Mouse (Mus musculus): ENCODE measurements at regions not wholly inside any gene's neighbourhood (a gene's known extent, or its start where the extent isn't known, plus 50 kb on each side); places are given as distances from the start of the nearest gene placed in this dataset.
A peak's percentile ranks its signal among the peaks of the same experiment; 100 is the strongest.

DNA sequence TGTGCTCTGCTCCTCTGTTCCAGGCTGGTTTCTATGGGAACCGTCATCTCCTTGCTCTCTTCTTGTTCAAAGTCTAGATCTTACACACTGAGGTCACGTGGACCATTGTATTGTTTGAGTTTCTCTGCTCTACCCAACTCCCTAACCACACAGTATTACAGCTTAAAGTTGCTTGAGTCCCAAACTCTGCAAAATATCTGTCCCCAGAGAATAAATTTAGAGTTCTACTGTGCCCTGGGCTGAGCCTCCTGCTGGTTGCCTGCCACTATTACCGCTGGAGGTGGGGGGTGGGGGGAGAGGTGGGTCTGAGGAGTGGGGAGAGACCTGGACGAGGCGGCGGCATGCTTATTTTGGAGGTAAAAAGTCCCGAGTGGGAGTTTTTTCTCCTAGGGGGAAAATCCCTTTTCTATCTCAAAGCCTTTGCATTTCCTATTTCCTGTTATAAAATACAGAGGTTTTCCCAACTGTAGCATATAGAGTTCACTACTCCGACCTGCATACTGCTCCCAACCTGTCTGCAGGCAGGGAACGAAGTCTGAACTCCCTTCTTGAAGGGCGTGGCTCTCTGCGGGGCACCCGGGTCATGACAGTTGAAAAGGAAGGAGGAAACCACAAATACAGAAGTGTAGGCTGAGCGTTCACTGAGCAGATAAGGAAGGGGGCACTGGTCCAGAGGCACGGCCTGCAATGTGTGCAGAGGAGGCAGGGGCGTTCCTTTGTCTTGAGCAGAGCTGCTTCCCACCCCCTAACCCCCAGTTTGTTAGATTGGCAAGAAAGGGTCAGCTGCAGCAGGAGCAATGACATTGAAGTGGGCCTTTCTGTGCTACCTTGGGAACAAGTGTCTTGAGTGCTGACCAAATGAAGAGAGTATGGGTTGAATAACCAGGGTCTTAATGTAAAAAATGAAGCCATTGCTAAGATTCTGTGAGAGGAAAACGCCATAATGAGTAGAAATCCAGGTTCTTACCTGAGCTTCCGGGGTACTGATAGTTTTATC lies 188.7 kb downstream of the Akap7 start:
- DNase-seq = peak; percentile 11 to 14
- intact Hi-C loops (cut with DNase I) = no loop called here

DNA sequence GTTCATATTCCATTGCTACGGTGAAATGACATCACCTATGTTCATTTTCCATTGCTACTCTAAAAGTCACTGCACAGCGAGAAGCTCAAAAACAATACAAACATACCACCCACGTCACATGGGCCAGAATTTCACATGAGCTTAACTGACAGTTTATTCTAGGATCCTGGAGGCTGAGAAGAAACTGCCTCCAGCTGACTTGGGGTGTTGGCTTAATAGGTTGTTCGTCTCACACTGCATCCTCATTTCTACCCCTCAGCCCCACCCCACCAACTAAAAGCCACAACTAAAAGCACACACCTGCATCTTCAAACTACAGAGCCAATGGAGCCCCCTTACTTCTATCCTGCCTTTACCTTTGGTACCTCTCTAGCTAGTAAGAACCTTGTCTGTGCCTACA lies 187.0 kb upstream of the Arg1 start:
- intact Hi-C loops (cut with DNase I) = no loop called here
- no peak for DNase-seq

DNA sequence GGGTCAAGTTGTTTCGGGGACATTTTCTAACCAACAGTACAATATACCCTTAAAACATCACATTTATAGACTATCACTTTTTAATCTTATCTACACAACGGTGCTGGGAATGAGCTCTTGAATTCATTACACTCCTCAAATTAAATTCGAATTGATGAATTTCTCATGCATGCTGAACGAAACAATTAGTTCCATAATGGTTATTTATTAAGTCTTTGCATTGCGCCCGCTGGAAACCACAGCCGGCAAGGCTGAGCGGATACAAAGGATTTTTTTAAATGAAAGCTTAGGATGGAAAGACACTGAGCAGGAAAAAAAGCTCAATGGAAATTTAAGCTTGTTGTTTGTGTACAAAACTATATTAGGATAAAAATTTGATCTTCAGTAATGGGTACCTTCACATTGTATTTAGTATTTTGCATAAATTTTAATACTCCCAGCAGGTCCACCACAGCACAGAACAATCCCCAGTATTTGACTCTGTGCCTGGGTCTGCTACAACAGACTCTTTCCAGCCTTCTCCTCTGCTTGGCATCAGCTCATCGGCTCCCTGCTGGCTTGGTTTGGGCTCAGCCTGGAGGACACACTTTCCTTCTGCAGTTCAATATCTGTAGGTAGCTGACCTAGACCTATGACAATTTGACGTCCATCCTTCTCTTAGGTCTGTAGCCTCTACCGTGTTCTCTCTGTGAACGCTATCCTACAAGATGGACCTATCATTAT lies 185.3 kb upstream of the Arg1 start:
- intact Hi-C loops (cut with DNase I) = no loop called here
- no peak for DNase-seq

DNA sequence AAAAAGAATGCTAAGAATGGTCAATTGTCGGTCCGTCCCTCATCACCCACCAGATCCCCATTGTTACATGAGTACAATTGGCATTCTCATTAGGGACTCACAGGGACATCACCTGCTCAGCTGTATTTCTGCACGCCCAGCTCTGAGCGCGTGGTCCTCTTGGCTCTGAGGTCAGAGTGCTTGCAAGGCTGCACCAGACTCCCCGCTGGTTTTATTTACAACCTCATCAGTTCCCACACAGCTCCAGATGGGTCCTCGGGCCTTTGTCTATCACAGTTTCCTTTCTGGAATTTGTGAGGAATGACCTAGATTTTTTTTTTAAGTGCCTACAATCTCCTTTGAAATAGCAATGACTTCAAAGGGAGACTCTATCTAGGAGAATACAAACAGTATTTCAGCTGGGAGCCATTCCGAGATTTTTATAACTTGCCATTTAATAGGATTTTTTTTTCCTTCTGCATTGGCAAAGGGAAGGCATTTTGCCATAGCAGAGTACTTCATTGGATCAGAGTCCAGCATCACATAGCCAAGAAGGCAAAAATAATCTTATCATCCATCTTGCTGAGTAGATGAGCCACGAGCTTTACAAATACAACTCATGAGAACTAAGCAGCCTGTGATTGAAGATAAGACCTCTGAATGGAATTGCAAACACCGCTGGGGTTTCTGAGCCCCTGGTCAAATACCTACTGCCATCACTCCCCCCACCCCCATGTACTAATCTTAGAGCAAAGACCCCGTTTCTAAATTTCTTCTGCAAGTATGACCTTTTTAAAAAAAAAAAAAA lies 184.5 kb upstream of the Arg1 start:
- intact Hi-C loops (cut with DNase I) = no loop called here

DNA sequence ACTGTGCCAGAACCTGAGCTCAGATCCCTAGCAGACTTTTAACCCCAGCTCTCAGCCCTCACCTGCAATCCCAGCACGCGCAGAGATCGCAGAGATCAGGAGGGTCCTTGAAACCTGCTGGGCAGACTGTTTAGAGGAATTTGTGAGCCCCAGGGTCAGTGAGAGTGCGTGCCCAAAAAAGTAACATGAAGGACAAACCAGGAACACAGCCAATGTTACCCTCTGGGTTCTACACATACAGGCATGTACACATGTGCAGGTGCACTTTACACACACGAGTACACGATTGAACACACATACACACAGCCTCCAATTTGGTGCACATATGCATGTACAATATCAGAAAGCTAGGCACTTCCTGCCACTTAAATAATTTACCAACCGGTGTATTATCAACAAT lies 183.9 kb upstream of the Arg1 start:
- intact Hi-C loops (cut with DNase I) = no loop called here
- no peak for DNase-seq

More for the DNA sequence above, 184.5 kb upstream of the Arg1 start:
- DNase-seq = no peak

DNA sequence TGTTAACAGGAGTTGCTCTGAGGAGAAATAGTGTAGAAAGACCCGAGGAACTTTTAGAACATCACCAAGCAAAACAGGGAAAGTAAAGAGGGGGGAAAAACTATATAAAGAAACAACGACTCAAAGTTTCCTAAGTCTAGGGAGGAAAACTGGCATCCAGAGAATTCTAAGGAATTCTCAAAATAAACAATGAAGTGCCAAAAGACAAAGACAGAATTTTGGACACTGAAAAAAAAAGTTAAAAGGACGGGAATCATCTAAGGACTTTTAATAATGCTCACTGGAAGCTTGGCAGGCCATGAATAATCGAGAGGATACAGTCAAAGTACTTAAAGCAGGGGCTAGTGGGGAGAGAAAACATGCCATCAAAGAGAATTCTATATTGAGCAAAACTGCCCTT lies 170.8 kb upstream of the Arg1 start:
- no peak for DNase-seq
- intact Hi-C loops (cut with DNase I) = no loop called here

DNA sequence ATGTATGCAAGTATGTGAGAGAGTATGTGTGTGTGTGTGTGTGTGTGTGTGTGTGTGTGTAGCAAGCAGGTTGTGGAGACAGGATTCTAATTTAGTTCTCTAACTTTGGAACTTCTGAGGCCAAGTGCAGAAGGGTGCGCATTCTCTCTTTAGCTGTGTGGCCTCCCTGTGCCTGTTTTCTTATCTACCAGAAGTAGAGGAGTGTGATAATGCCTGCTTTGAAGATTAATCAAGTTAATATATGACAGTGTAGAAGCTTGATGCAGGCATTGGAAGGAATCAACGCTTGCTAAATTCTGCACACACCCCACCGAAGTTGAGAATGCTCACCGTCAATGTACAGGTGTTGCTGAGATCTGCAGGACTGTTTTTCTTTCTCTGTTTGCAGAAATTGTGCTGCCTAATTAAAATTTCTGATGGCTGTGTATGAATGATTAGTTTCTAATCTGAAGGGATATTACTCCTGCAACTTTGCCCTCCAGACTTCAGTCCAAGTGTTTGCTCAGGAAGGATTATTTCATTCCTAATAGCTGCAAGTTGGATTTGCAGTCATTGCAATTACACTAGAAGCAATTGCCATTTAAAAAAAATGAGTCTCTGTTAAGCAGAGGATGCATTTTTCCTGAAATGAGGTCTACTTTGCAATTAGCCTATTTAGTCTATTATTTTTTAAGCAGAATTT lies 162.6 kb upstream of the Arg1 start:
- no peak for DNase-seq
- intact Hi-C loops (cut with DNase I) = no loop called here

DNA sequence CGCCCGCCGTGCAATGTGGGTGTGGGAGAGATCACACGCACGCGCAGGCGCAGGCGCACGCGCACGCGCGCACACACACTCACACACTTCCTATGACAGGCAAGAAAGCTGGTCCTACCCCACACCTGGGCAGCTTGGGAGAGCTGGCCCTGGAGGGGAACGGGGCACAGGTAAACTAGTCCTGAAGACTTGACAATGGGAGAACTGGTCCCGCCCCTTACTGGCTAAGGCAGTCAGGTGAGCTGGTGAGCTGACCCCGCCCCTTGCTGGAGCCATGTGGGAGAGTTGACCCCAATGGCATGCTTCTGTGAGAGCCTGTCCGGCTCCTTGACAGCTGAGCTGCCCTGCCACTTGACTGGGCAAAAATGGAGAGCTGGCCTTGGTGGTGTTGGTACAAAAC lies 159.5 kb upstream of the Arg1 start:
- intact Hi-C loops (cut with DNase I) = no loop called here
- no peak for DNase-seq

DNA sequence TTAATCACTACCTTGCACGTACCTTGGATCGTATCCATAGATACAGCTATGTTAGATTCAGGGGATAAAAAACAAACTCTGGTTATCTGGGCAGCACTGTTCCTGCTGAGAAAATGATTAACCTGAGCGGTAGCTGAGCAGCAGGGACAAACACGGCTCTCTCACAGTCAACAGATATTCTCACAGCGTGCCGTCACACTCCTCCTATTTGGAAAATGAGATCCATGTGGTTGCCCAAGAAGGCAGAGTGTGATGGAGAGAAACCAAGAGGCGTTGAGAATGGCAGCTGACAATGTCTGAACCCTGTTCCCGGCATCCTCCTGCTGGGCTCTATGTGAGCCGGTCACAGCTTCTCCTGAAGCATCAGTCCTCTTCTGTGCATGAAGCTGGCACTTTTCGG lies 155.6 kb upstream of the Arg1 start:
- intact Hi-C loops (cut with DNase I) = no loop called here
- DNase-seq = no peak

DNA sequence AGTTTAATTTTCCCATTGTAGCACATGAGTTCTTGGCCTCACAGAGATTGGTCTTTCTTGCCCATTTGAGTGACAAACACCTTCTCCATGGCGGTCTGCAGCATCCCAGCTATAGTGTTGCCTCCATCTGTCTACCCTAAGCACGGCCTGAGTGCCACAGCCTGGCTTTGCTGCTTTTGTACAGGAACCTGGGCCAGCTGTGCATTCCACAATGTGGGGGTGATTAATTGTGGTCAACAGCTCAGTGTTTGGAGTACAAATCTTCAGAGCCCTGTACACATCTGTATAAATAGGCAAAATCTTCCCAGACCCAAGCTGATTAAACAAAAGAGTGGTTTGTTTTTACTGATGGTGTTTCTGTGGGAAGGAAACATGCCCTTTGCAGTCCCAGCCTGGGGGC lies 145.3 kb upstream of the Arg1 start:
- intact Hi-C loops (cut with DNase I) = no loop called here
- DNase-seq = no peak

DNA sequence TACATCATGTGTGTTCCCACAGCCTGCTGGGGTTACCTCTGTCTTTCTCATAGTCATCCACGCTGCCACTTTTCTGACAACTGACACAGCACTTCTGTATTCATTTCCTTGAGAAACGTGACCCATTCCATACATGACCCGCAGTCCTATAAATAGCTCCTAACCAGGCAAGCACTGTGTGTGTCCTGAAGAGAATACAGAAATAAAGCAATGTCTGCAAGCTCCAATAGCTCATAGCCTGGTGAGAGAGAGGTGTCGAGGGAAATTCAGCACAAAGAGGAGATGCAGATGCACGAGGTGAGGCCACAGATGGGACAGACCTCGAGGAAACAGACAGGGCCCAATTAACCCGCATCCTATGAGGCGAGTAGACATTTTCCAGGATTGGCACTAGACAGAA lies 141.0 kb upstream of the Arg1 start:
- intact Hi-C loops (cut with DNase I) = no loop called here
- no peak for DNase-seq

DNA sequence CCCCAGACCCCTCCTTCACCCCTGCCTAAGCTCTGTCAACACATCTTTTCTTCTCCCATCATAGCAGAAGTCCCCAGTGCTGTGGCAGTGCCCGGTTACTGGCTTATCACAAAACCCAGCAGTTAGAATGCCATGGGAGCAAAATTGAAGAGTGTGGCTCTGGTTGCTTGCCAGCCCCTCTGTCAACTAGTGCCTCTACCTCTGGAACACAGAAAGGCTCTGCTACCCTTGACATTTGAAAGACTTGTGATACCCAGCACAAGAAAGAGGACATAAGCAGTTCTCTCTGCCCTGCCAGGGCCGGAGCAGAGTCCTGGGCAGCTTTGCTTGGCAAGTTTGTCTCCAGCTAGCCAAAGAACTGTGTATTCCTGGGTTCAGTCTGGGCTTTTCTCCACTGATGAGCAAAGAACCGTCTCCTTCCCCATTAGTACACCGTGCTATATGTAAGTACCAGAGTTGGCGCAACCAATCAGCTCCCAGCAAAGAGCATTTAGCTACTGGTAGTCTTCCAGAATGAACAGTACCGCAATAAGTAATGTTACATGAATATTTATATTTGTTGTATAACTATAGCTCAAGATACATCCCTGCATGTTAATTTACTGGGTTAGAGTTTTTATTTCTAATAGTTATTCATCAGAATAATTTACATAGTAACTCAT lies 137.5 kb upstream of the Arg1 start:
- DNase-seq = peak in 1 of 2 experiments; percentile 45
- intact Hi-C loops (cut with DNase I) = no loop called here

DNA sequence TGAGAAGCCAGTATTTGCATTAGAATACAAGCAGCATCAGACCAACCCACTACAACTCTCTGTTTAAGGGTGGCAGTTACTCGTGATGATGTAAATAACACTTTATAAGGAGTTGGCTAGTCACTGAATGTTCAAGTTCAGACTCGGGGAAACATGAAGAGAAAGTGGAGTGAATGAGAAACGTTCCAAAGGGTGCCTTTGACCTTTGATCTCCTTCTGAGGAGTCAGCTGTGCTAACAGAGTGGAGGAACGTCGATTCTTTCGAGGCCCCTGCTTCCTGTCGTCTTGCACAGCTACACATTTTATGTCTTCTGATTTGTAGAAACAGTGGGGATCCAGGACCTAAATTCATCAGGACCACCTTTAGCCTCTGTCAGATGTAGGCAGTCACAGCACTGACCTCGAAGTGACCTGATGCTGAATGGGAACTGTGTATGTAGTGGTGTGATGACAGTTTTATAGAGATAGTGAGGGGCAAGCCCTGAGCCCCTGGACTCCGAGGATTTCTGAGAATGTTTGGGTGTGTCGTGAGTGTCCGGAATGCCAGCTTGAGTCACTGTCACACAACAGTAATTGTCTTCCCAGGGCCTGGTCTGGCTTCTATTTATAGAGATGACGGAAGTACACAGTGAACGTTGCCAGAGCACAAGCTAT lies 134.2 kb upstream of the Arg1 start:
- intact Hi-C loops (cut with DNase I) = no loop called here
- peak; percentile 16 to 20 for DNase-seq

DNA sequence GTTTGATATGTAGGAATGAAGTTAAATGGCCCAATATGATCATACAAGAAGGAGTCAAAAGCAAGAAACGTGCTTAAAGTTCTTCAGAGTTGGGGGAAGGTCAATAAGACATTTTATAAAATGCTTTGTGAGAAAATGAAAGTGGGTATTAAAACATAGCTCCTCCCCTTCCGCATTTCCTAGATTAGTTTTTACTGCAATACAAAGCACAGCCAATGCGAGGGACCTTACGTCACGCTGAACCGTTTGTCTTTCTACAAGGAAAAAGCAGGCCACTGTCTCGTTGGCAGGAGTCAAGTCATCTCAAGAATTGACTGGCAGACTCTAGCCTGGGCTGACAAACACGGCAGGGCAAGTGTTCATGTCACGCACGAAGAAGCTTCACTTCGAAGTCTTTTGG lies 131.4 kb upstream of the Arg1 start:
- no peak for DNase-seq
- intact Hi-C loops (cut with DNase I) = no loop called here

DNA sequence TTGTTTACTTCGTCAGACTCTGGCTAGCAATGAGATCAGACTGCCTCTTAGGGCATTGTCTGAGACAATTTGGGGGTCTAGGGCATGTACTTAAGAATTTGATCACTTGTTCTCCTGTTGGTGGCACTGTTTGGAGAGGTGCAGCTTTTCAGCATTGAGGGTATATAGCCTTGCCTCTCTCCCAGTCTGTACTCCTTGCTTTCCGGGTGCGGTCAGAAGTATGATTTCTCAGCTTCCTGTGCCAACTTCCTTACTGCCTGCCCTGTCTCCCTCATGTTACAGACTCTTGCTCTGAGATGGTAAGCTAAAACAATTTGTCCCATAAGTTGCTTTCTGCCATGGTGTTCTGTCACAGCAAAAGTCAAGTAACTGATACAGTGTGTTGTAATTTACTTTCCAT lies 124.7 kb upstream of the Arg1 start:
- intact Hi-C loops (cut with DNase I) = no loop called here
- DNase-seq = no peak

DNA sequence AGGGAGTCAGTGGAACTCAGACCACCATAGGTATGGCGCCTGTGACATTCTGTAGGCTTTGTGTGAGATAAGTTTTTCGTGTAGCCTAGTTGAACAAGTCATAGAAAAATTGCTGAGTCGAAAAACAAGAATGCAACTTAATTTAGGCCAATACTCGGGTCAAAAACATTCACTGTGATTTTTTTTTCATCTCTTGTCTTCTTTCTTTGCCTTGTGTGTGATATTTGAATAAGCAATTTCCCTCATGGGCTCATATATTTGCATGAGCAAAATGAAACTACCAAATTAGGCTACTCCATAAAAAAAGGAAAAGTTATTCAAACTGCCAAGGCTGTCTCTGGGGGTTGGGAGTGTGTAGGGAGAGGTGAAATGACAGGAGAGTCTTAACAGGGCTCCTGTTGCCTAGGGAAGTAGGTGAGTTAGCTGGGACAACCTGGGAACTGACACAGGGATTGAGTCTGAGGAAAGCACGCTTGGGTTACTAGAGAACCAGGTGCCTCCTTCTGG lies 124.1 kb upstream of the Arg1 start:
- intact Hi-C loops (cut with DNase I) = no loop called here

DNA sequence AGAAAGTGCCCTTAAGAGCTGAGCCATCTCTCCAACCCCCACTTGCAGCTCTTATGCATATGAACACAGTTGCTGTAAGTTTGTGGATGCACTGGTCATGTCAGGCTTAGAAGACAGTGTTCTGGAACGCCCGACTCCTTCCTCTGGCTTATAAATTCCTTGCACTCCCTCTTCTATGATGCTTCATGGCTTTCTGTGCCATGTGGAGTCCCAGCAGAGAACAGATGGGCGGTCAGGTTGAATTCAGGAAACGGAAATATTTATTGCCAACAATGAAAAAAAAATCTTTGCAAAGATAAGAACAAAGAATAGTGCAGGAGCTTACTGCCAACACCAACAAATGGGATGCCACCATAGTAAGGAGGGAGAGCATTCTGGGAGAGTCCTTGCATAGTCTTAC lies 113.9 kb upstream of the Arg1 start:
- no peak for DNase-seq
- intact Hi-C loops (cut with DNase I) = no loop called here

More for the DNA sequence above, 124.1 kb upstream of the Arg1 start:
- DNase-seq = no peak

DNA sequence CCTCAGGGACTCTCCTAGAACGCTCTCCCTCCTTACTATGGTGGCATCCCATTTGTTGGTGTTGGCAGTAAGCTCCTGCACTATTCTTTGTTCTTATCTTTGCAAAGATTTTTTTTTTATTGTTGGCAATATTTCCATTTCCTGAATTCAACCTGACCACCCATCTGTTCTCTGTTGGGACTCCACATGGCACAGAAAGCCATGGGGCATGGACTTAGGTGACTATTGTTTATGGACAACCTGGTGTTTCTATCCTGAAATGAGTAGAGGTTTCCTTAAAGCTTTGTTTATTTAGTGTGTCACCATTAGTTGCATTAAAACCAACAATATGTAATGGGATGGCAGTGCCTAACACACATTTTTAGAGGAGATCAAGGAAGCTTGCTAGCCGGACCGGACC lies 112.6 kb upstream of the Arg1 start:
- DNase-seq = no peak
- intact Hi-C loops (cut with DNase I) = no loop called here

DNA sequence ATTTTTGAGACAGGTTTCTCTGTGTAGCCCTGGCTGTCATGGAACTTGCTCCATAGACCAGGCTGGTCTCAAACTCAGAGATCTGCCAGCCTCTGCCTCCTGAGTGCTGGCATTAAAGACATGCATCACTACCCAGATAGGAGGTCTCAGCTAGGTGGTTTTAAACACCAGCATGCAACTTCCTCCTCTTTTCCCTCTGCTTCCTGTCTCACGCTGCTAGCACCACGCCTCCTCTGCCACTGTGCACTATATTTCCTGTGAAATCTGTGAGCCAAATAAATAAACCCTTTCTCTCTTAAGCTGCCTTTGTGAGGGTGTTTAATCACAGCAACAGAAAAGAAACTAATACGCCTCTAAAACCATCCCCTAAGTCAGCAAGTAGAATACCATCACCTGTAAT lies 109.6 kb upstream of the Arg1 start:
- DNase-seq = no peak
- intact Hi-C loops (cut with DNase I) = no loop called here
